Mouse (Mus musculus) right cerebral cortex, postnatal 10 days (tissue): Measurements from ENCODE around the gene Slc26a10.
"Not testable (repeated sequence)": the region's sequence is repeated elsewhere in the genome, so short reads cannot be mapped to it uniquely, and the experiment has no call there.

ENCODE experiments used
- DNase-seq, 2 experiments: peaks; one replicate each; pipeline ENCODE4 v3.0.0; 2021; ENCODE audit warnings: low spot score in 2 of 2

Gene Slc26a10

DNA sequence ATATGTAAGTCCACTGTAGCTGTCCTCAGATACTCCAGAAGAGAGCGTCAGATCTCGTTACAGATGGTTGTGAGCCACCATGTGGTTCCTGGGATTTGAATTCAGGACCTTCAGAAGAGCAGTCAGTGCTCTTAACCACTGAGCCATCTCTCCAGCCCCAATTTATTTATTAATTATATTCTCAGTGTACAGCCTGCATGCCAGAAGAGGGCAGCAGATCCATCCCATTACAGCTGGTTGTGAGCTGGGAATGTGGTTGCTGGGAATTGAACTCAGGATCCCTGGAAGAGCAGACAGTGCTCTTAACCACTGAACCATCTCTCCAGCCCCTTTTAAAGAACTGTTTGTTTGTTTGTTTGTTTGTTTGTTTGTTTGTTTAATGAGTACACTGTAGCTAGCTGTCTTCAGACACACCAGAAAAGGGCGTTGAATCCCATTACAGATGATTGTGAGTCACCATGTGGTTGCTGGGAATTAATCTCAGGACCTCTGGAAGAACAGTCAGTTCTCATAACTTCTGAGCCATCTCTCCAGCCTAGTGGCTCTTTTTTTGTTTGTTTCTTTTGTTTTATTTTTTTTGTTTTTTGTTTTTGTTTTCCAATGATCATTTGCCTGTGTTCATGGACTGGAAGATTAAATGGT lies 45.9 kb downstream of the Slc26a10 start:
- DNase-seq, result not testable (repeated sequence)

- no peak for DNase-seq
Measured at GRCm38 (mm10) chr10:127132469-127132868, 48.0 kb downstream of the Slc26a10 start.

GRCm38 (mm10) chr10:127129431-127129830 lies 51.0 kb downstream of the Slc26a10 start:
- no peak for DNase-seq

DNA sequence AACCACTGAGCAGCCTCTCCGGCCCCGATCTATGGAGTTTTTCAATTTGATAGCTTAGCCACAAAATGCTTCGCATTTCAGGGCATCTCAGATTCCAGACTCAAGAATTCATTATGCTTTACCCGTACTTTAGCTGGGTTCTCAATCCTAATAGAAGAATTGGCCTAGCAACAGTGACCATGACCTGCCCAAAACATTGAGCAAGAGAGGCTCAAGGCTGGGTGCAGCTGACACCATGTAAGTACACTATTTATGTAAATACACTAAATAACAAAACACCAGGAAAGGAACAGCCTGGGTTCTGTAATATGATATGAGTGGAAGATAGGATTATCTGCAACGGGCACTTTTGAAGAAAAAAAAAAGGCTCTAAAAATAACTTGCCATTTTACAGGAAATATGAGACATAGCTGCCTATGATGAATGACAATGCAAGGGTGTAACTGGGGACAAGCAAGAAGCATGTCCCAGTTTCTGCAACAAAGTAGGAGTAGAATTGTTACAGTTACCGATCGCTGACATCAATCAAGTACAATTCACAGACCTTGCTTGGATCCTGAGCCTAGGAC lies 52.6 kb downstream of the Slc26a10 start:
- no peak for DNase-seq

GRCm38 (mm10) chr10:127126579-127126978 lies 53.9 kb downstream of the Slc26a10 start:
- no peak for DNase-seq

GRCm38 (mm10) chr10:127125210-127126001 lies 55.0 kb downstream of the Slc26a10 start:
- DNase-seq, result peak; percentile 62 to 71

GRCm38 (mm10) chr10:127123436-127123805 lies 57.0 kb downstream of the Slc26a10 start:
- DNase-seq, result peak; percentile 83 to 85

DNA sequence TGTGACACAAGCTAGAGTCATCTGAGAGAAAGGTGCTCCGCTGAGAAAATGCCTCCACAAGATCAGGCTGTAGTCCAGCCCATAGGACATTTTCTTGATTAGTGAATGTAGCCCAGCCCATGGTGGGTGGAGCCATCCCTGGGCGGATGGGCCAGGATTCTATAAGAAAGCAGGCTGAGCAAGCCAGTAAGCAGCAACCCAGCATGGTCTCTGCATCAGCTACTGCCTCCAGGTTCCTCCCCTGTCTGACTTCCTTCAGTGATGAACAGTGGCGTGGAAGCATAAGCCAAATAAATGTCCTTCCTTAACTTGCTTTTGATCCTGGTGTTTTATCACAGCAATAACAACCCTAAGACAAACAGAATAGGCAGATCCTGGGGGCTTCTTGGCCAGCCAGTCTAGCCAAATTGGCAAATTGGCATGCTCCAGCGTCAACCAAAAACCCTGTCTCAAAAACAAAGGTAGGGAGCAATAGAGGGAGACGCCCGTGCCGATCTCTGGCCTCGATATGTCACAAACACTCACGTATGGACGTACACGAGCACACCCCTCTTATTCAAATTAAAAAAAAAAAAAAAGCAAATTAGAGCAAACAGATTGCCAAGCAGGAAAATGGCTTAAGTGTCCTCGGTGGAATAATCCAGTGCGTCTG lies 57.5 kb downstream of the Slc26a10 start:
- peak; percentile 70 to 75 for DNase-seq

DNA sequence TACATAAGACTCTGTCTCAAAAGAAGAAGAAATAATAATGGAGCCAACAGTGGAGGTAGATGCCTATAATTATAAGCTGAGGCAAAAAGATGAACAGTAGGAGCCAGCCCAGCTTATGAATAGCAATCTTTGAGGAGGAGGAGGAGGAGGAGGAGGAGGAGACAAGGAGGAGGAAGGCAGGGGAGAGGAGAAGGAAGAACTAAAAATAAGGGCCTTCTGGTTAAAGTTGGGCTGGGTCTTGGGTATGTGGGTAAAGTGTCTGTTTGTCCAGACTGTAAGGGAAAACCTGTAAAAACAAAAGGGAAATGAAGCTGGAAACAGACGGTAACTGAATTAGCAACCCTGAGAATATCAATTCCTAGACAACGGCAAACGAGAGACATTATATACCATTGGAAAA lies 58.4 kb downstream of the Slc26a10 start:
- DNase-seq, result no peak
